Mouse (Mus musculus) limb, embryonic 11.5 days (tissue): ENCODE measurements at regions not wholly inside any gene's neighbourhood (a gene's known extent, or its start where the extent isn't known, plus 50 kb on each side); places are given as distances from the start of the nearest gene placed in this dataset.
"Not testable (repeated sequence)": the region's sequence is repeated elsewhere in the genome, so short reads cannot be mapped to it uniquely, and the experiment has no call there.

Experiments
- ATAC-seq: fragments of 200-750 bp; cut with Nextera tagmentation; 2 replicates; pipeline ENCODE4 v1.8.0; 2017; ENCODE audit warnings: low read depth; ENCODE audit not compliant: insufficient number of reproducible peaks, low FRiP score, low TSS enrichment
- DNase-seq: peaks from one replicate; pipeline ENCODE4 v3.0.0-alpha.2; 2015; ENCODE audit warnings: low spot score
- H3K27ac ChIP-seq: fragments of 300-500 bp; sonication (generic); replicated peaks from 2 replicates; pipeline ENCODE4 v1.5.1; 2014; ENCODE audit warnings: low read depth, mild to moderate bottlenecking, low read length
- H3K27me3 ChIP-seq: fragments of 300-500 bp; sonication (generic); 2 replicates; pipeline ENCODE4 v1.6.1; 2014; ENCODE audit warnings: mild to moderate bottlenecking, low read length, mixed read lengths; ENCODE audit not compliant: control insufficient read depth, insufficient read depth
- H3K36me3 ChIP-seq: fragments of 300-500 bp; sonication (generic); 2 replicates; pipeline ENCODE4 v1.6.1; 2014; ENCODE audit warnings: mild to moderate bottlenecking, low read length, moderate library complexity, mixed read lengths; ENCODE audit not compliant: control insufficient read depth, insufficient read depth
- H3K4me1 ChIP-seq: fragments of 300-500 bp; sonication (generic); 2 replicates; pipeline ENCODE4 v1.6.1; 2014; ENCODE audit warnings: low read length, mixed read lengths; ENCODE audit not compliant: control insufficient read depth, insufficient read depth
- H3K4me2 ChIP-seq: fragments of 300-500 bp; sonication (generic); 2 replicates; pipeline ENCODE4 v1.6.1; 2014; ENCODE audit warnings: low read depth, mild to moderate bottlenecking, moderate library complexity; ENCODE audit not compliant: severe bottlenecking
- H3K4me3 ChIP-seq: fragments of 300-500 bp; sonication (generic); 2 replicates; pipeline ENCODE4 v1.5.1; 2014; ENCODE audit warnings: low read depth, low read length
- H3K9ac ChIP-seq: fragments of 300-500 bp; sonication (generic); 2 replicates; pipeline ENCODE4 v1.6.1; 2014; ENCODE audit warnings: mild to moderate bottlenecking, low read length
- H3K9me3 ChIP-seq: fragments of 300-500 bp; sonication (generic); 2 replicates; pipeline ENCODE4 v1.6.1; 2016; ENCODE audit warnings: low read length; ENCODE audit not compliant: control insufficient read depth
- WGBS: fragments of 180-500 bp; shearing (Covaris S2); extraction: QIAGEN DNeasy Blood & Tissue Kit; methylation state at CpG from one replicate; pipeline ENCODE4 v1.1.7; 2014; 5-methylcytosine and 5-hydroxymethylcytosine counted together

- Histone ChIP-seq H3K4me2 (no peak overlapping the region), H3K4me1 (no peaks in the 10 kb centered on the region), H3K27ac (no peak overlapping the region), H3K4me3 (no peak overlapping the region), H3K27me3 (no peaks in the 10 kb centered on the region), H3K36me3 (no peaks in the 10 kb centered on the region), H3K9ac (no peak overlapping the region), H3K9me3 (no peaks in the 10 kb centered on the region)
- 86% methylated on average over 2 of the region's 2 CpGs for WGBS
- ATAC-seq: no peak
- no peak for DNase-seq
Measured at GRCm38 (mm10) chr17:14116223-14116622, 56.9 kb upstream of the Gm7358 start.

DNA sequence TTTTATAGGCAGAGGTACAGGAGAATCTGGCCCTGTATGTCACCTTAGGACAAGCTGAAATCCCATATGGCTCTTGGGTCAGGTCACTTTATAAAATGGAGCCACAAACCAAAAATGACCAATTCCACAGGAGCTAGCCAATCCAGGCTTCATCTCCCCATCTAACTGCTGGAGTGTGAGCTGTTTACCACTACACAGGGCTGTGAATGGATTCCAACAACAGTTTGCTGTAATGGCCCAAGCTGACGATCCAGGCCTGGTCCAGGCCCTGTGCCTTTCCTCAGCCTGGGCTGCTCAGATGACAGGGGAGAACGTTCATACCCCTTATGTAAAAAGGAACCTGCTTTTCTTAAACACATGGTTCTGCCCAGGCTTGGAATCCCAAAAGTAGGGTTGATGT is 55.5 kb upstream of the Gm7358 start:
- Histone ChIP-seq H3K9ac (no peak overlapping the region), H3K27me3 (no peaks in the 10 kb centered on the region), H3K4me2 (no peak overlapping the region), H3K4me1 (no peaks in the 10 kb centered on the region), H3K4me3 (no peak overlapping the region), H3K9me3 (no peaks in the 10 kb centered on the region), H3K36me3 (no peaks in the 10 kb centered on the region), H3K27ac (no peak overlapping the region)
- DNase-seq (no peak), ATAC-seq (no peak)
- 68% methylated on average over 2 of the region's 2 CpGs for WGBS

DNA sequence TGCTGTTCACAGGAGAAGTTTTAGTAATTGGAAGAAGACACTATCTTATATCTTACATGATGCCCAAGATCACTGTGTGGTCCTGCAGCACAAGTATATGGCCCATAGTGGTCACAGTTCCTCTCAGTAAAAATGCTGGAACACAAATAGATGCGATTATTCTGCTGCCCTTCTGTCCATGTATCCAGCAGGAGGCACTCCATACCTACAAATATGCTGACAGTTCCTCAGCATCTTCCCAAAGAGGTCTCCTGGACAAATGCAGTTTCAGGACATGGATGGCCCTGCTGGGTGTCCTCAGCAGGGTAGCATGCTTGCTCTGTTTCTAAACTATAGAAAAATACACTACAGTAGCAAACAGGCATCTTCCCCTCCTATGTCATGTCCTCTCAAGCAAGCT is 52.4 kb upstream of the Gm7358 start:
- H3K9me3 ChIP-seq, DNase-seq, ATAC-seq, H3K9ac ChIP-seq, H3K4me1 ChIP-seq, H3K4me2 ChIP-seq, H3K27ac ChIP-seq, H3K27me3 ChIP-seq, H3K36me3 ChIP-seq, H3K4me3 ChIP-seq: not testable (repeated sequence)
- 12% methylated on average over 1 of the region's 1 CpGs for WGBS
